Mouse (Mus musculus) spleen, postnatal 36 days (tissue): ENCODE data around the gene Gm49322.
"Not testable (repeated sequence)": the region's sequence is repeated elsewhere in the genome, so short reads cannot be mapped to it uniquely, and the experiment has no call there.

Experiments
- DNase-seq, 2 experiments: peaks; one replicate each; pipeline ENCODE4 v3.0.0; 2022; ENCODE audit warnings: low spot score in 2 of 2, mixed read lengths in 1 of 2

Gene Gm49322

DNA sequence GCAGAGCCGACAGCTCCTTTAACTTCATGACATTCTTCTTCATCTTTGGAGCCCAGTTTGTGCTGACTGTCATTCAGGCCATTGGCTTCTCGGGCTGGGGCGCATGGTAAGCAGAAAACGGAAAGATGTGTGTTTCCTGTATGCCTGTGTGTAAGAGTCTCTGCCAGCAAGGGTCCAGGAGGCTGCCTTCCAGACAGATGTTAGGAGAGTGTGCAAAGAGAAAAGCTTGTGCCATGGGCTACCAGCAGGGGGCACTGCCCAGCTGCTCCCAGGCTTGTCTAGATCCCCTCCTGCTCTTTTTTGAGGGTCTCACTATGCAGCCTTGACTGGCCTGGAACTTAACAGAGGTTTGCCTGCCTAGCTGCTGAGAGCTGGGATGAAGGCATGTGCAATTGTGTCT, 5.2 kb downstream of the Gm49322 start:
- peak; percentile 61 for DNase-seq

DNA sequence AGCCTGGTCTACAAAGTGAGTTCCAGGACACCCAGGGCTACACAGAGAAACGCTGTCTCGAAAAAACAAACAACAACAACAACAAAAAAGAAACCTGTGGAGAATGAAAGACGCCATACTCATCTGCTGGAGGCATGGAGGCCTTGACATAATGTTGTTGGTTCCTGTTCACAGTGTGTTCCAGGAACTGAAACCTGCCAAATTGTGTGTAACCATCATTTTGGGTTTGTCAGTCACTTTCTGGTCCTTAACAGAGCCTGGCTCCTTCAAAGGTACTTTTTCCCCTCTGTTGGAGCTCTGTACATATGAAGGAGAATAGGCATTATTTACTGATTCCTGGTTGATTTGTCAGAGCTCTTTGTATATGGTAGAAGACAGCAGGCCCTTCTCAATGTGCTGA, 6.1 kb downstream of the Gm49322 start:
- DNase-seq, result peak; percentile 58 to 61

- DNase-seq, result no peak
These were observed 8.0 kb downstream of the Gm49322 start for GRCm38 (mm10) chr10:80613821-80614220.

DNA sequence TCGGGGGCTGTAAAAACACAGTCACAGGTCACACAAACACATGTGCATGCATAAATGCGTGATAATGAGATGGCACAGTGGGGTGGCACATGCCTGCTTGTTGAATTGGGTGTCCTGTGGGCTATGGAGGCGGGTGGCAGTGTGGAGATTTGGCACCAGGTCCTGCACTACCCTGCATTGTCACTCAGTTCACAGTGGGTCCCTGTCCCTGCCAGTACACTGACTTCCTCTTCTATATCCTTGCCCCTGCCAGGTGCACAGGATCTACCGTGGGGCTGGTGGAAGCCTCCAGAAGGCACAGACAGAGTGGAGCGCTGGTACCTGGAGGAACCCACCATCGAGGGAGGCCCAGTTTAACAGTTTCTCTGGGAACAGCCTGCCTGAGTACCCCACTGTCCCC, 8.5 kb downstream of the Gm49322 start:
- DNase-seq, result no peak

GRCm38 (mm10) chr10:80618181-80618580, 12.4 kb downstream of the Gm49322 start:
- DNase-seq, result peak; percentile 72 to 75

- no peak for DNase-seq
These were observed 13.8 kb downstream of the Gm49322 start for GRCm38 (mm10) chr10:80619465-80620244.

GRCm38 (mm10) chr10:80620365-80620764, 14.5 kb downstream of the Gm49322 start:
- no peak for DNase-seq

GRCm38 (mm10) chr10:80620796-80621689, 15.2 kb downstream of the Gm49322 start:
- peak; percentile 56 to 63 for DNase-seq

- no peak for DNase-seq
These were observed 15.8 kb downstream of the Gm49322 start for GRCm38 (mm10) chr10:80621690-80621939.

GRCm38 (mm10) chr10:80621940-80622660, 16.3 kb downstream of the Gm49322 start:
- peak; percentile 99 to 100 for DNase-seq

DNA sequence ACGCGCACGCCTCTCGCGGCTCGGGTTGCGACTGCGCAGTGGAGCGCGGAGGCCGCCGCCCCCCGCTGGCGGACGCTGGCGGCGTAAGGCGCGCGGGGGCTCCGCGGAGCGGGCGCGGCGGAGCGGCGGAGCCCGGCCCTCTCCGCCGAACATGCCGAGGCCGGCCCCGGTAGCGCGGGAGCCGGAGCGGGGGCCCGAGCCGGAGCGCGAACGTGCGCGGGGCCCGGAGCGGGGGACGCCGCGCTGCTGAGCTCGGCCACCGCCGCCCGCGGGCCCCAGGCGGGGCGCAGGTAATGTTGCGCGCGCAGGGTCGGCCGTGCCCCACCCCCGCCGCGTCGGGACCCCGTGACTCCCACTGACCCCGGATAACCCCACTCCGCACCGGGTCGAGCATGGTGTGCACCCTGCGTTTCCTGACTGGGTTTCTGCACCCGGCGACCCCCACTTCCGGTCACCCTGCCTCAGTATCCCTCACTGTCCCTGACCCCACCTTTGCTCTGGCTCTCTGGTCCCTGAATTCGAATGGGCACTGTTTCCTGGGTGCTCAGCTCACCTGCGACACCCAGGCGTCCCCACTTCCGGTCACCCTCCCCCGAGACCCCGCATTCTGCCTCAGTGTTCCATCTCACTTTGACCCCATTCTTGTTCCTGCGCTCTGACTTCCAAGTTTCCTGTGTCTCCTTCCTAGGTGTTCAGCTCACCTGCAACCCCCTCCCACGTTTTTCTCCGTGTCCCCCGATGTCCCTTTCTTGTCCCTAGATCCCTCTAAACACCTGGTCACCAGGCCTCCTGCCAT, 17.0 kb downstream of the Gm49322 start, which contains the start of gene Csnk1g2:
Gene Csnk1g2 (plus strand): TSS at position 178 of the 796 bp plus-strand sequence.
- peak; percentile 62 to 77 for DNase-seq

DNA sequence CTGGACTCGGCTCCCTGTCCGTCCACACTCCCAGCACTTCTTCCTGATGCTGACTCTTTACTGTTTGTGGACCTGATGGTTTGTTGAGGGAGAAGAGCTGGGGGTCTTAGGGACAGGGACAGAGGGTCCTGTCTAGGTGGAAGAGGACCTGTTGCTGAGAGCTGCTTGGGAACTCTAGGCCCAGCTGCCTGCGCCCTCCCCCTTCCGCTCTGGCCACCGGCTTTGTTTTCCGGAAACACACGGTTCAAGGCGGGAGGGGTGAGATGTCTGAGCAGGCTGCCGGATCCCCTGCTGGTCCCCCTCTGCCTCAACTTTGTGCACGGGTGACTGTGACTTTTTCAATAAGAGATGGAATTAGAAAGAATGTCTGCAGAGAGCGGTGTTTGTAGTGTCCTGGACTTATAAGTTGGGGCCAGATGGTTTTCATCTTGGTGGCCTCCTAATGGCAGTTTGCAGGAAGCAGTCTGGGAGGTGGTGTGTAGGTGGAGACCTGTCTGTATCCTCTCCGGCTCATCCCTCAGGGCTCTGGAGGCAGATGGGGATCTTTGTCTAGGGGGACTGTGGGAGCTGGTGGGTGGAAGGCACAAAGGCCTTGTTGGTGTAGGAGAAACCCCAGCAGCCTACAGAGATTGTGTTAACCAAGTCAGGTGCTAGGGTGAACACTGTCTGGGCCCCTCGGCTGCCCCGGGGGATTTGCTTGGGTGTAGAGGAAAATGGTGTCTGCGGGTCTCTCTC, 17.8 kb downstream of the Gm49322 start:
- DNase-seq, result peak; percentile 85 to 86

GRCm38 (mm10) chr10:80625764-80626163, 19.9 kb downstream of the Gm49322 start:
- DNase-seq, result no peak

DNA sequence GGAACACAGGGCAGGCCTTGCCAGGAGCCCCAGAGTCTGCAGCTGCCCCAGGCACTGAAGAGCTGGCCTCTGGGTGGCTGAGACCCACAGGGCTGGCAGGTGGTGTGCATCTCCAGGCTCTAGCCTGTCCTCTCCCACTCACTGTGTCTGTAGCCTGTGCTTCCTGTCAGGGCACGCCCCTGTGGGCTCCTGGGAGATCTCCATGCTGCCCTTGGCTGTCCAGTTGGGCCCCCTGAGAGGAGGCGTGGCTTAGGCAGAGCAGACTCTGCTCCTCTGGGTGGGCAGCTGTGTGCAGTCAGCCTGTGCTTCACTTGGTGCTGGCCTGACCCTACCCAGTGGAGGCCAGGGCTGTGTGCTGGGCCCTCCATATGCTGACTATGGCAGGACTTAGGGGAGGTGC, 21.9 kb downstream of the Gm49322 start:
- DNase-seq, result no peak

DNA sequence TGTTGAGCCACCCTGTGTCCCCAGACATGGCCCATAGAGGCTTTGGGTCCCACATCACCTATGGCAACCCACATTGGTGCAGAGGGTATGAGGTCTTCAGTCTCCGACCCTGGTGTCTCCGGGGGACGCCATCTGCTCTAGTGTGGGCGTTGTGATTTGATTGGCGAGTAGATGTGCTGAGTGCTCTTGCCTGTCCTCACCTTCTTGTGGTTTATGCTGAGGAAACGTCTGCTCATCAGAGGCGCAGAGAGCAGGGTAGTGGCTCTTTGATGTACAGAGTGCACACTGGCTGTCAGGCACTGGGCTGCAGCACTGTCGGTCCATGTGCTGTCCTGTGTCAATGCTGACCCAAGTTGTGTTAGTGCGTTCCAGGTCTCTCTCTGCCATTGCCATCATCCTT, 23.1 kb downstream of the Gm49322 start:
- peak; percentile 24 to 32 for DNase-seq

DNA sequence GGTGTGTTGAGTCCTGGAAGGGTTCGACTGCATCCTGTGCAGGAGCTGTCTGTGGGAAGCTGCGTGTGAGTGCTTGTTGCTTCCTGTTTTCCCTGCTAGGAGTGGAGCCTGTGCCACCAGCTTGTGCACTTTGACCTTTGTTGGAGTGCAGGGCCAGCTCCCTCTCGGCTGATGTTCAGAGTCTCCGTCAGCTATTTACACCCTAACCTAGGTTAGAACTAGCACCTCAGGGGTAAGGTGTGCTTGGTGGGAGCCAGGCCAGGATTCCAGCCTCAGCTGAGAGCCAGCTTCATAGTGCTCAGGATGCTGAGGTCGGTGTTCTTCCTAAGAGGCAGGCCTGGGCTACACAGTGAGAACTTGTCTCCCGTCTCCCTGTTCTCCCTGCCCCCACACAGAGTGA, 29.5 kb downstream of the Gm49322 start:
- DNase-seq, result no peak

GRCm38 (mm10) chr10:80646936-80647335, 41.1 kb downstream of the Gm49322 start:
- DNase-seq, result no peak

GRCm38 (mm10) chr10:80649910-80650309, 44.1 kb downstream of the Gm49322 start:
- DNase-seq, result not testable (repeated sequence)

DNA sequence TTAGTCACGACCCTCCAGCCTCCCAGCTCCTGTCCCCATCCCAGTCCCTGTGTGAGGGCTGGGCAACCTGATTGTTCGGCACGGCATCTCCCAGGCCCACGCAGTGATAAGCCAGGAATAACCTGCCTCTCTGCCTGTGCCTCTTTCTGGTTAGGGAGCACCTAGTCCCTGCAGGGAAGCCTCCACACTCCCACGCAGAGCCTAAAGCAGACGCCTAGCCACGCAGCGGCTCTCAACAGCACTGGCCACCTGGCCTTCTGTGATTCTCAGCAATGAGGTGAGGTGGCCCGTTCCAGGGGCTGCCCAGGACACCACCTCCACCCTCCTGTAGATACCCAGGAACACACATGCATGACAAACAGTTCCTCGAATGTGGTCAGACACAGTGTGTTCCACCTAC, 44.6 kb downstream of the Gm49322 start:
- no peak for DNase-seq

GRCm38 (mm10) chr10:80653156-80653720, 47.4 kb downstream of the Gm49322 start:
- no peak for DNase-seq
